In the genomic region with DNA sequence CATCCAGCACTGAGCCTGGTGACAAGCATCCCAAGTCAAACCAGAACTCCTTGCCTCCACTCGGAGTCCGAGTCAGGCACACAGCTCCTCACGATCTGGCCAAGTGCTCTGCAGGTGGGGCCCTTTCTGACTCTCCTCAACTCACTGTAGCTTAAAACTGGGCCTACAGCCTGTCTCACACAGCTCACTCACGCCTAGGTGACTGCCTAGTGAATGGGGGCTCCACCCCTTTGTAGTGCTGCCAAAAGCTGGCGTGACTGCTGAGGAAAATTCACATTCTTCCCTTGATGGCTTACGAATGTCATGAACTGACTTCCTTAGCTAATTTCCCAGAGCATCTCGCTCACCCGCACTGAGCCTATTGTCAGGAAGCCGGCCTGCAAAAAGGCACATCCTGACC, we compare ENCODE assay signal across 8 mouse cellular contexts. TPM values are rescaled to one million over a fixed set of nuclear protein-coding genes. Genes with fewer than 3 reads are reported as not detected.
A peak's percentile ranks its signal among the peaks of the same experiment; 100 is the strongest.
DNase-seq lines count a peak whose midpoint lies in the region; ATAC-seq and TF ChIP-seq lines count a peak whose summit lies in the region.

No protein-coding gene starts in this region.

- intact Hi-C loops in left cerebral cortex, adult 2 months (cut with DNase I) = no loop called here

- no peak overlapping the region for H3K4me3 ChIP-seq in left cerebral cortex, adult 2 months
- H3K4me3 ChIP-seq in bone marrow, adult 2 months (replicated peaks; ENCODE audit: control insufficient read depth, low read depth, low read length) = no peak overlapping the region
- H3K4me3 ChIP-seq in heart, embryonic 13.5 days = no peak overlapping the region
- no peak overlapping the region for H3K4me3 ChIP-seq in neural tube, embryonic 15.5 days (replicated peaks)

- H3K4me1 ChIP-seq in bone marrow, adult 2 months (ENCODE audit: control insufficient read depth, insufficient read depth, low read length) = peaks cover 8% of the 10 kb centered on the region; the same call in 1 of the 2 replicates
- peaks cover 52% of the 10 kb centered on the region for H3K4me1 ChIP-seq in heart, embryonic 13.5 days
- peaks cover 36% of the 10 kb centered on the region for H3K4me1 ChIP-seq in neural tube, embryonic 15.5 days

- no peak for DNase-seq in left cerebral cortex, adult 2 months (ENCODE audit: extremely low spot score in 1 of 2, low spot score in 2 of 2)
- no peak for DNase-seq in left cerebral cortex, adult 8-10 months (ENCODE audit: low spot score in 2 of 2)
- peak; percentile 89 for DNase-seq in kidney, postnatal 14 days
- no peak for DNase-seq in left cerebral cortex, adult 18-20 months (ENCODE audit: low spot score in 2 of 2)
- DNase-seq in cerebellum, adult 11-12 months = no peak

- peak; percentile 51 for ATAC-seq in heart, embryonic 13.5 days (ENCODE audit: extremely low read depth, insufficient number of reproducible peaks, low FRiP score, low TSS enrichment)
- peak; percentile 69 for ATAC-seq in neural tube, embryonic 15.5 days (ENCODE audit: low FRiP score)

- 63% methylated on average over 9 of the region's 9 CpGs for WGBS in bone marrow, adult 2 months
- 17% methylated on average over 9 of the region's 9 CpGs for WGBS in heart, embryonic 13.5 days
- 23% methylated on average over 9 of the region's 9 CpGs for WGBS in neural tube, embryonic 15.5 days

- no peaks in the 10 kb centered on the region; the same call in 1 of the 2 replicates for H3K9me3 ChIP-seq in heart, embryonic 13.5 days
- no peaks in the 10 kb centered on the region for H3K9me3 ChIP-seq in neural tube, embryonic 15.5 days (replicated peaks)

- H3K4me2 ChIP-seq in heart, embryonic 13.5 days = peak overlapping the region; percentile 19
- H3K4me2 ChIP-seq in neural tube, embryonic 15.5 days = no peak overlapping the region

- peaks cover 44% of the 10 kb centered on the region for H3K36me3 ChIP-seq in heart, embryonic 13.5 days
- H3K36me3 ChIP-seq in neural tube, embryonic 15.5 days = peaks cover 4% of the 10 kb centered on the region; the same call in 1 of the 2 replicates

- H3K27me3 ChIP-seq in heart, embryonic 13.5 days (replicated peaks) = no peaks in the 10 kb centered on the region
- no peaks in the 10 kb centered on the region for H3K27me3 ChIP-seq in neural tube, embryonic 15.5 days (replicated peaks)

- peak overlapping the region; percentile 45 for H3K9ac ChIP-seq in heart, embryonic 13.5 days
- H3K9ac ChIP-seq in neural tube, embryonic 15.5 days (replicated peaks) = no peak overlapping the region

- no peak for TF ChIP-seq POLR2A in bone marrow, adult 2 months (IDR thresholded peaks at IDR 0.05; ENCODE audit: borderline replicate concordance, control insufficient read depth, low read depth, low read length)

- H3K27ac ChIP-seq in left cerebral cortex, adult 2 months = peak overlapping the region; percentile 65; the same call in 1 of the 2 replicates
- peak overlapping the region; percentile 5; the same call in 1 of the 2 replicates for H3K27ac ChIP-seq in bone marrow, adult 2 months (ENCODE audit: control insufficient read depth, insufficient read depth, low read depth, low read length, poor library complexity)
- peak overlapping the region; percentile 82 for H3K27ac ChIP-seq in heart, embryonic 13.5 days (replicated peaks)
- H3K27ac ChIP-seq in neural tube, embryonic 15.5 days (replicated peaks) = peak overlapping the region; percentile 68

- TF ChIP-seq CTCF in left cerebral cortex, adult 2 months (IDR thresholded peaks at IDR 0.05) = no peak
- no peak for TF ChIP-seq CTCF in bone marrow, adult 2 months (IDR thresholded peaks at IDR 0.05; ENCODE audit: control insufficient read depth, insufficient read depth, low read length)

RNA-seq across cellular contexts. Expression of a gene that starts 15.4 kb away (rescaled TPM):
- 1 to 10 TPM in 1 of 2 experiments, under 1 TPM in 1; 0.40 to 1.8 TPM for total RNA-seq in left cerebral cortex, adult 2 months (2021)
- total RNA-seq in left cerebral cortex, adult 8-10 months (2022) = 1 to 10 TPM in 1 of 4 experiments, not detected in 3; 1.0 TPM
- polyA plus RNA-seq in bone marrow, adult 2 months (2011; ENCODE audit: insufficient read depth, insufficient read length, low replicate concordance, missing spikeins) = not detected in 2 replicates
- polyA plus RNA-seq in heart, embryonic 13.5 days (2015; fragmentation: Nextera tagmentation; extraction: Ambion mirVana) = not detected in 2 replicates
- polyA plus RNA-seq in neural tube, embryonic 15.5 days (2015; fragmentation: Nextera tagmentation; extraction: Ambion mirVana) = not detected in 2 replicates
- under 1 TPM; 0.81 to 0.82 TPM for total RNA-seq in left cerebral cortex, adult 18-20 months (2021)

RNA-seq across cellular contexts. Expression of a gene that starts 27.7 kb away (rescaled TPM):
- 10 to 100 TPM; 17.0 to 22.2 TPM for total RNA-seq in left cerebral cortex, adult 2 months (2021)
- total RNA-seq in left cerebral cortex, adult 8-10 months (2022) = 10 to 100 TPM; 19.4 to 28.3 (median 24.8) TPM
- 6.1 and 10.6 TPM in 2 replicates for polyA plus RNA-seq in bone marrow, adult 2 months (2011; ENCODE audit: insufficient read depth, insufficient read length, low replicate concordance, missing spikeins)
- 21.2 and 21.7 TPM in 2 replicates for polyA plus RNA-seq in heart, embryonic 13.5 days (2015; fragmentation: Nextera tagmentation; extraction: Ambion mirVana)
- 5.8 and 8.5 TPM in 2 replicates for polyA plus RNA-seq in neural tube, embryonic 15.5 days (2015; fragmentation: Nextera tagmentation; extraction: Ambion mirVana)
- 10 to 100 TPM; 18.2 to 21.3 TPM for total RNA-seq in left cerebral cortex, adult 18-20 months (2021)

Comparison
In these comparisons a context has a peak if more than half of its experiments do, and no peak if none do; other contexts are left out.
1. H3K27ac ChIP-seq: peak in every context shown above with its lines; median percentile 82 in heart, embryonic 13.5 days; 68 in neural tube, embryonic 15.5 days; 65 in left cerebral cortex, adult 2 months; 5 in bone marrow, adult 2 months.